Mouse (Mus musculus) C2C12 (cell line): ENCODE measurements around the gene Trim46. TPM values are rescaled to one million over a fixed set of nuclear protein-coding genes. Genes with fewer than 3 reads are reported as not detected.

Source experiments
- H3K27me3 ChIP-seq: one replicate; pipeline ENCODE4 v1.6.1; 2011; ENCODE audit not compliant: control insufficient read depth, insufficient read depth, insufficient read length
- H3K36me3 ChIP-seq: one replicate; pipeline ENCODE4 v1.6.1; 2011; ENCODE audit not compliant: control insufficient read depth, insufficient read depth
- H3K4me3 ChIP-seq: one replicate; pipeline ENCODE4 v1.5.1; 2011; ENCODE audit warnings: mild to moderate bottlenecking, control low read depth; ENCODE audit not compliant: poor library complexity, insufficient read depth, severe bottlenecking
- H3K79me2 ChIP-seq: one replicate; pipeline ENCODE4 v1.6.1; 2011; ENCODE audit not compliant: control insufficient read depth, insufficient read depth
- H3K79me3 ChIP-seq: one replicate; pipeline ENCODE4 v1.6.1; 2011; ENCODE audit warnings: low read depth, control low read depth
- H3ac ChIP-seq: one replicate; pipeline ENCODE3; 2011; ENCODE audit warnings: low read depth; ENCODE audit not compliant: control insufficient read depth, insufficient read length
- CEBPB ChIP-seq: IDR thresholded peaks from one replicate; pipeline ENCODE4 v1.6.1; 2011; ENCODE audit warnings: low read depth, mild to moderate bottlenecking, control low read depth, moderate library complexity
- CTCF ChIP-seq: IDR thresholded peaks from one replicate; pipeline ENCODE4 v1.5.1; 2011; ENCODE audit not compliant: control insufficient read depth, insufficient read depth, insufficient read length
- FOSL1 ChIP-seq: IDR thresholded peaks from one replicate; pipeline ENCODE4 v1.8.0; 2011; ENCODE audit warnings: mild to moderate bottlenecking, low read length; ENCODE audit not compliant: poor library complexity, insufficient read depth, severe bottlenecking
- MAX ChIP-seq: IDR thresholded peaks from one replicate; pipeline ENCODE4 v1.6.1; 2011; ENCODE audit warnings: mild to moderate bottlenecking, control low read depth
- MYOD1 ChIP-seq: IDR thresholded peaks from one replicate; pipeline ENCODE4 v1.6.1; 2011; ENCODE audit warnings: low read depth; ENCODE audit not compliant: control insufficient read depth, insufficient read length
- MYOG ChIP-seq: IDR thresholded peaks from one replicate; pipeline ENCODE4 v1.6.1; 2011; ENCODE audit not compliant: control insufficient read depth, insufficient read length; ENCODE audit errors: extremely low read depth
- USF1 ChIP-seq: IDR thresholded peaks from one replicate; pipeline ENCODE4 v1.6.1; 2011; ENCODE audit warnings: low read depth, mild to moderate bottlenecking, control low read depth, moderate library complexity
- microRNA-seq: library from miRNA; unstranded; fragments of <30 nt; microRNA quantifications from one replicate; pipeline ENCODE4, GENCODE M21; 2019; ENCODE audit warnings: borderline microRNAs expressed
- polyA plus RNA-seq: library from polyadenylated mRNA; unstranded; fragments of >200 nt; fragmentation: generic; extraction: Trizol; gene quantifications from one replicate; pipeline ENCODE4 v1.2.1, GENCODE M21; 2012; ENCODE audit warnings: missing spikeins

Trim46 gene
- polyA plus RNA-seq, 1 experiment, result 11.0 TPM

- H3K79me2 ChIP-seq, result no peaks in the 10 kb centered on the region
- TF ChIP-seq USF1 (no peak), CEBPB (no peak), MYOG (no peak), MAX (no peak), CTCF (no peak), FOSL1 (no peak), MYOD1 (no peak)
- no peaks in the 10 kb centered on the region for H3K79me3 ChIP-seq
- no peak overlapping the region for H3ac ChIP-seq
- H3K27me3 ChIP-seq, result no peaks in the 10 kb centered on the region
- peak overlapping the region; percentile 2 for H3K4me3 ChIP-seq
- peaks cover 3% of the 10 kb centered on the region for H3K36me3 ChIP-seq
These were observed 57.6 kb downstream of the Trim46 start for GRCm38 (mm10) chr3:89188478-89188875.

DNA sequence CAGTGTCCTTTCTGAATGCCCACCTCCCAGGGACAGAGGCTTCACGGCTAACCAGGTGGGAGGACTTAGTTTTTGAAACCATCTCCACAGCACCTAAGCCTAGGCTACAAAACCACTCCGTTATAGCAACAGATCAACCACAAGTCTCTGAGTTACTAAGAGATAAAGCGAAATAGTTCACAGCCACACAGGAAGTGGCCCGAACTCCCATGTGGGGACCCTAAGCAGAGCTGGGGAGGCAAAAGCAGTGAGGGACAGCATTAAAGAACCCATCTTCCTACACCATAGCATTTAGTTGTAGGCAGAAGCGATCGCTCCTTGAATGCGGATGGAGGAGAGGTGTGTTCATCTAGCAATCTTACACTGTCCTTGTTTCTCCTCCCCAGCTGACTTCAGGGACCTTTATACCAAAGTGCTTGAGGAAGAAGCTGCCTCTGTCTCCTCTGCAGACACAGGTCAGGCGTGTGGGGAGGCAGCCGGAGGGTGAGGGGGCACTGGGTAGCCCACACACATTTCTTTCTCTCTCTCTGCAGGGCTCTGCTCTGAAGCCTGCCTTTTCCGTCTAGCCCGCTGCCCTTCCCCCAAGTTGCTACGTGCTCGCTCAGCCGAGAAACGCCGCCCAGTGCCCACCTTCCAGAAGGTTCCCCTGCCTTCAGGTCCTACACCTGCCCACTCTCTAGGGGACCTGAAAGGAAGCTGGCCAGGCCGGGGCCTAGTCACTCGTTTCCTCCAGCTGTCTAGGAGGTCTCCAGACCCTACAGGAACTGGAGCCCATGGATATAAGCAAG lies 58.2 kb downstream of the Trim46 start:
- H3K27me3 ChIP-seq, result no peaks in the 10 kb centered on the region
- no peak overlapping the region for H3ac ChIP-seq
- TF ChIP-seq CTCF (no peak), MYOD1 (no peak)
- H3K4me3 ChIP-seq, result no peak overlapping the region
- peaks cover 3% of the 10 kb centered on the region for H3K36me3 ChIP-seq
- H3K79me3 ChIP-seq, result no peaks in the 10 kb centered on the region
- no peaks in the 10 kb centered on the region for H3K79me2 ChIP-seq

- Histone ChIP-seq H3ac (no peak overlapping the region), H3K27me3 (no peaks in the 10 kb centered on the region), H3K79me2 (no peaks in the 10 kb centered on the region), H3K79me3 (no peaks in the 10 kb centered on the region), H3K36me3 (peaks cover 5% of the 10 kb centered on the region), H3K4me3 (no peak overlapping the region)
- TF ChIP-seq MYOG, result no peak
- no peak for TF ChIP-seq CEBPB
- no peak for TF ChIP-seq CTCF
- TF ChIP-seq FOSL1, result no peak
- no peak for TF ChIP-seq MAX
These were observed 58.9 kb downstream of the Trim46 start for GRCm38 (mm10) chr3:89187197-89187596.

Small RNA genes within 50 kb of the gene (microRNA-seq; reads per million reads assigned to microRNA genes)
- 31.7 reads per million, percentile 66 among the genes with 10 or more reads in this experiment for gene Mir92b

Other genes with a start within 250 kb of the Trim46 start
- gene Rusc1, start 153.0 kb downstream of the Trim46 start, polyA plus RNA-seq, result 25.0 TPM
- 0.02 TPM for gene Gm43738, start 145.2 kb downstream of the Trim46 start, polyA plus RNA-seq
- 384 TPM for gene Fdps, start 144.3 kb downstream of the Trim46 start, polyA plus RNA-seq
- gene Pklr, start 110.2 kb downstream of the Trim46 start, polyA plus RNA-seq, result not detected
- gene Hcn3, start 86.1 kb downstream of the Trim46 start, polyA plus RNA-seq, result 0.15 TPM
- gene Clk2, start 81.5 kb downstream of the Trim46 start, polyA plus RNA-seq, result 14.5 TPM
- gene Scamp3, start 68.8 kb downstream of the Trim46 start, polyA plus RNA-seq, result 139 TPM
- 27.4 TPM for gene Fam189b, start 63.2 kb downstream of the Trim46 start, polyA plus RNA-seq
- 40.6 TPM for gene Gba, start 43.4 kb downstream of the Trim46 start, polyA plus RNA-seq
- gene Thbs3, start 31.1 kb downstream of the Trim46 start, polyA plus RNA-seq, result 9.1 TPM
- 248 TPM for gene Mtx1, start 19.2 kb downstream of the Trim46 start, polyA plus RNA-seq
- 0.20 TPM for gene Muc1, start 17.3 kb downstream of the Trim46 start, polyA plus RNA-seq
- 299 TPM for gene Krtcap2, start 343 bp downstream of the Trim46 start, polyA plus RNA-seq
- gene Dpm3, start 13.0 kb upstream of the Trim46 start, polyA plus RNA-seq, result 228 TPM
- gene Slc50a1, start 24.3 kb upstream of the Trim46 start, polyA plus RNA-seq, result 48.7 TPM
- gene Efna1, start 34.8 kb upstream of the Trim46 start, polyA plus RNA-seq, result 13.9 TPM
- 2.9 TPM for gene Efna3, start 76.7 kb upstream of the Trim46 start, polyA plus RNA-seq
- 13.3 TPM for gene Efna4, start 91.7 kb upstream of the Trim46 start, polyA plus RNA-seq
- gene Adam15, start 103.7 kb upstream of the Trim46 start, polyA plus RNA-seq, result 60.2 TPM
- 0.01 TPM for gene Dcst2, start 115.7 kb upstream of the Trim46 start, polyA plus RNA-seq
- 0.20 TPM for gene Dcst1, start 118.9 kb upstream of the Trim46 start, polyA plus RNA-seq
- 29.5 TPM for gene Zbtb7b, start 148.5 kb upstream of the Trim46 start, polyA plus RNA-seq
- not detected for gene Lenep, start 156.5 kb upstream of the Trim46 start, polyA plus RNA-seq
- gene Flad1, start 165.6 kb upstream of the Trim46 start, polyA plus RNA-seq, result 11.0 TPM
- 446 TPM for gene Cks1b, start 172.1 kb upstream of the Trim46 start, polyA plus RNA-seq
- 86.3 TPM for gene Shc1, start 172.1 kb upstream of the Trim46 start, polyA plus RNA-seq
- gene Pygo2, start 183.9 kb upstream of the Trim46 start, polyA plus RNA-seq, result 53.1 TPM
- gene Pbxip1, start 190.4 kb upstream of the Trim46 start, polyA plus RNA-seq, result 34.6 TPM
- 36.6 TPM for gene Pmvk, start 208.2 kb upstream of the Trim46 start, polyA plus RNA-seq